Mouse (Mus musculus) heart, postnatal 0 days (tissue): ENCODE data around the gene Dlg2.

ENCODE experiments used
- CTCF ChIP-seq: IDR thresholded peaks from 2 replicates; pipeline ENCODE4 v1.5.1; 2016; ENCODE audit warnings: antibody characterized with exemption, control low read depth, low read depth
- EP300 ChIP-seq: IDR thresholded peaks from 2 replicates; pipeline ENCODE4 v1.6.1; 2016; ENCODE audit warnings: antibody characterized with exemption, low read depth

- TF ChIP-seq CTCF (no peak), EP300 (no peak)
Measured at GRCm38 (mm10) chr7:92437168-92437567, 1960.7 kb downstream of the Dlg2 start.
